Mouse (Mus musculus): ENCODE results near the gene Prcd.
"Not testable (repeated sequence)": the region's sequence is repeated elsewhere in the genome, so short reads cannot be mapped to it uniquely, and the experiment has no call there.

The Prcd gene

GRCm38 (mm10) chr11:116653234-116653633, at the start of gene Prcd:
TSS of gene Prcd (plus strand) at chr11:116653534.
- no peak for DNase-seq (ENCODE audit: low spot score in 2 of 2)

GRCm38 (mm10) chr11:116604097-116604496, 49.2 kb upstream of the Prcd start:
- DNase-seq (ENCODE audit: low spot score in 2 of 2), result no peak

GRCm38 (mm10) chr11:116607717-116608116, 45.6 kb upstream of the Prcd start:
- DNase-seq (ENCODE audit: low spot score in 2 of 2), result no peak

- no peak for DNase-seq (ENCODE audit: low spot score in 2 of 2)
Measured at GRCm38 (mm10) chr11:116609965-116610630, 43.2 kb upstream of the Prcd start.

- DNase-seq (ENCODE audit: low spot score in 2 of 2), result not testable (repeated sequence)
Measured at GRCm38 (mm10) chr11:116611168-116611567, 42.2 kb upstream of the Prcd start.

- no peak for DNase-seq (ENCODE audit: low spot score in 2 of 2)
Measured at GRCm38 (mm10) chr11:116611883-116612282, 41.5 kb upstream of the Prcd start.

GRCm38 (mm10) chr11:116612554-116612953, 40.8 kb upstream of the Prcd start:
- DNase-seq (ENCODE audit: low spot score in 2 of 2), result no peak

GRCm38 (mm10) chr11:116613234-116613633, 40.1 kb upstream of the Prcd start:
- no peak for DNase-seq (ENCODE audit: low spot score in 2 of 2)

GRCm38 (mm10) chr11:116615735-116616437, 37.4 kb upstream of the Prcd start:
- peak; percentile 81 to 85 for DNase-seq (ENCODE audit: low spot score in 2 of 2)

- no peak for DNase-seq (ENCODE audit: low spot score in 2 of 2)
Measured at GRCm38 (mm10) chr11:116616438-116617118, 36.8 kb upstream of the Prcd start.

GRCm38 (mm10) chr11:116617641-116618040, 35.7 kb upstream of the Prcd start:
- no peak for DNase-seq (ENCODE audit: low spot score in 2 of 2)

GRCm38 (mm10) chr11:116618666-116619065, 34.7 kb upstream of the Prcd start:
- no peak for DNase-seq (ENCODE audit: low spot score in 2 of 2)

GRCm38 (mm10) chr11:116619156-116619555, 34.2 kb upstream of the Prcd start:
- DNase-seq (ENCODE audit: low spot score in 2 of 2), result no peak

- DNase-seq (ENCODE audit: low spot score in 2 of 2), result no peak
Measured at GRCm38 (mm10) chr11:116619561-116619960, 33.8 kb upstream of the Prcd start.

- no peak for DNase-seq (ENCODE audit: low spot score in 2 of 2)
Measured at GRCm38 (mm10) chr11:116620073-116620472, 33.3 kb upstream of the Prcd start.

GRCm38 (mm10) chr11:116620559-116621253, 32.6 kb upstream of the Prcd start:
- DNase-seq (ENCODE audit: low spot score in 2 of 2), result no peak

GRCm38 (mm10) chr11:116621258-116621704, 32.1 kb upstream of the Prcd start:
- peak; percentile 93 for DNase-seq (ENCODE audit: low spot score in 2 of 2)

- no peak for DNase-seq (ENCODE audit: low spot score in 2 of 2)
Measured at GRCm38 (mm10) chr11:116623281-116624124, 29.8 kb upstream of the Prcd start.

- peak; percentile 77 to 84 for DNase-seq (ENCODE audit: low spot score in 2 of 2)
Measured at GRCm38 (mm10) chr11:116624131-116624832, 29.1 kb upstream of the Prcd start.

Measured in heart, adult 9 months (tissue).